Mouse (Mus musculus) cerebellum, postnatal 4 days (tissue): ENCODE results near the gene Tyk2.

Experiments
- DNase-seq, 2 experiments: peaks; one replicate each; pipeline ENCODE4 v3.0.0; 2022; ENCODE audit warnings: low spot score in 2 of 2, mixed read lengths in 1 of 2

Gene Tyk2

GRCm38 (mm10) chr9:21149654-21150419 lies 18.8 kb upstream of the Tyk2 start, which contains the start of gene Cdc37:
Gene Cdc37 (minus strand): TSS chr9:21149982.
- peak; percentile 84 to 94 for DNase-seq

- DNase-seq, result no peak
Observed at GRCm38 (mm10) chr9:21149077-21149653, 18.1 kb upstream of the Tyk2 start.

- DNase-seq, result no peak
Observed at GRCm38 (mm10) chr9:21148427-21148826, 17.4 kb upstream of the Tyk2 start.

- no peak for DNase-seq
Observed at GRCm38 (mm10) chr9:21146722-21147121, 15.7 kb upstream of the Tyk2 start.

DNA sequence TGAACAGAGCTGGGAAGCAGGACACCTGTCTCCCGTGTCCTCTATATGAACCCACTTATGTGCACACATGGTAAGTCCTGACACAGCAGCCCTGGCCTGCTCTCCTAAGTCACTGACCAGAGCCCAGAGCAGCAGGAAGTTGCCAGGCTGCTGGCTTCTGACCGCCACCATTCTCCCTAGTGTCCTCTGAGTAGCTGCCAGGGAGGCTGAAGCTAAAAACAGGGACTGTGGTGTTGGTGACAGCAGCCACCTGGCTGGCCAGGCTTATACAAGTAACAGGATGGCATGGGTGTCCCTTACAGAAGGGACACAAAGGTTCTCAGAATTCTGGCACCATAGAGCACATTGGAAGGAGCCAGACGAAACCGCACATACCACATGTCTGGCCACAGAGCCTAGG lies 14.4 kb upstream of the Tyk2 start:
- no peak for DNase-seq

DNA sequence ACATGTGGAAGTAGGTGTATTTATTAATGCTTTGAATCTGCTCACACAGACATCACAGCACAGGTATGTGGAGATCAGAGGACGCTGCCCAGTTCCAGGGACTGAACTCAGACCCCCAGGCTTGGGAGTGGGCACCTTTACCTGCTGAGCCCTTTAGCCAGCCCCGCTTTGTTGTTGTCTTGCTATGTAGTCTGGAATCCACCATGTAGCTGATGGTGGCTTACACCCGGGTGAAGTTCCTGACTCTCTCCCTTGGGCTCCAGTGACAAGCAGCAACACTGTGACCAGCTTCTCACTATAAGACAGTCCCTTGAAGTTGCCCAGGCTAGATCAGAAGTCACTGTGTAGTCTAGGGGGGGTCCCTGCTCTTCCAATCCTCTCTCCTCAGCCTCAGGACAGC lies 13.3 kb upstream of the Tyk2 start:
- no peak for DNase-seq

- DNase-seq, result no peak
Observed at GRCm38 (mm10) chr9:21141922-21142321, 10.9 kb upstream of the Tyk2 start.

- DNase-seq, result no peak
Observed at GRCm38 (mm10) chr9:21138386-21138785, 7.3 kb upstream of the Tyk2 start.

GRCm38 (mm10) chr9:21137229-21137628 lies 6.2 kb upstream of the Tyk2 start:
- peak in 1 of 2 experiments; percentile 51 for DNase-seq

DNA sequence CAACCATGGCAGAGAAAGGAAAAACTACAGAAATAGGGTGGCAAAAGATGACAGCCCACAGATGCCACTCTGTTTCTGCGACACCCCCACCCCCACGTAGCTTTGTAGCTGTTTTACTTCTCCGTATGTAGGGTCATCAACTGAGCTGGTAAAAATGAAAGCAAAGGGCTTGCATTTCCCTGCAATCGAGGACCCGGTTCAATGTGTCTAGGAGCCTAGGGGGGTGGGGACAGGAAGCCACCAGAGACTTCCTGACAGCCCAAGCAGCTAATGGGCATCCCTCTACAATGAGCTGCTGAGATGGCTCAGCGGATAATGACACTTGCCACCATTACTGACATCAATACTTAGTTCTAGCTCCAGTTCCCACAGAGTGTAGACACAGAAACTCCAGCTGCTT lies 5.4 kb upstream of the Tyk2 start:
- no peak for DNase-seq

DNA sequence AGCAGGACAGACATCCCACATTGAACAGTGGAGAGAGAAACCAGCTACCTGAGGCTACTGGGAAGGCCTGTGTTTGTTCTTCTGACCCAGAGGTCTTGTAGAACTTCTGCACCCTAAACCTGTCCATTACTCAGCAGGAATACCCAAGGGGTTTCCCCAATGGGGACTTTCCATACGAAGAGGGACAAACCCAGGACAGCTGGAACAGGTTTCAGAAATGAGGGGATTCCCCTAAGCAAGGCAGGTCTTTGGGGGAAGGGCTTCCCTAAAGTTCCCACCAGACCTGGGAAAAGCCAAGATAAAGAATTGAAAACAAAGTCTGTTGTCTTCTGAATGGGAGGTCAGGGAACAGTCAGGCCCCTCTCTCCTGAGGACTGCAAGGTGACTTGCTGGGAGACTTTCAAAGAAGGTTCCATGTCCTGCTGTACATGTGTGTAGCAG lies 4.9 kb upstream of the Tyk2 start:
- no peak for DNase-seq

DNA sequence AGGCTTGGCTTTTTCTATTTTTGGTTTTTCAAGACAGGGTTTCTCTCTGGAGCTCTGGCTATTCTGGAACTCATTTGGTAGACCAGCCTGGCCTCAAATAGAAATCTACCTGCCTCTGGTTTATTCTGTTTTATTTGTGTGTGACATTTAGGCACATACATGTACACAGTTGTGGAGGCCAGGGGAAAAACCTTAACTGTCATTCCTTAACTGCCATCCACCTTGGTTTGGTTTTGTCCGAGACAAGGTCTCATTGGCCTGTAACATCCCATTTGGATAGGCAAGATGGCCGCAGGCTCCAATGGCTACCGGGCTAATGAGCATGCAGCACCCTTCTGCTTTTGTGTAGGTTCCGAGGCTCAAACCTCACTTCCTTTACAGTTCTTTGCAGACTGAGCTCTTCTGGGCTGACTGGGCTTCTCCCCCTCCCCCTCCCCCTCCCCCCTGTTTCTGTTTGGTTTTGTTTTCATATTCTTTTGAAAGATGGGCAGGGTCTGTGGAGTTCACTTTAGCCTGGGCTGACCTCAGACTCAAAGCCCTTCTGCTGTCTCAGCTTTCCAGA lies 4.4 kb upstream of the Tyk2 start:
- DNase-seq, result no peak

DNA sequence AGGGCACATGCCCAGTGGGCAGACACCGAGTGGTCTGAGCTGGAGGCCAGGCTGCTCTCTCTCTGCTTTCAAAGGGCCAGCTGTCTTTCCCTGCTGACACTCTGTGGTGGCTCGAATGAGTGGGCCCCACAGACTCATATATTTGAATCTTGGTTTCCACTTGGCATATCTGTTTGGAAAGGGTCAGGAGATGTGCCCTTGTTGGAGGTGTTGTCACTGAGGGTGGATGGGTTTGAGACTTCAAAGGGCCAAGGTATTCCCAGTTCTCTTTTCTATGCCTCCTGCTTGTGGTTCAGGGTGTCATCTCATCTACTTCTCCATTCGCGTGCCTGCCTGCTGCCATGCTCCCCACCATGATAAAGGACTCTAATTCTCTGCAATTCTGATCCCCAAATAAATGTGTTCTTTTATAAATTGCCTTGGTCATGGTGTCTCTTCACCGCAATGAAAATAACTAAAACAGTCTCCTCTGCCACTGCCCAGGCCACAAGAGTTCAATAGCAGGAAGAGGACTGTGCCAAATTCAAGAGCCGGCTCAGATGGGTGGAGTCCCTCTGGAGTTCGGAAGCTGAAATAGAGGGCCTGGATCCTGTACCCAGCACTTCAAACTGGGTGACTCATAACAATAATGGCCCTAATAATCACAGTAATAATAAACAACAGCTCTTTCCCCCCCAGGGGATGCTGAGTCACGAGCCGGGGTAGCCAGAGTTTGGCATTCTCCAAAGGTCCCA lies 3.7 kb upstream of the Tyk2 start:
- DNase-seq, result no peak

DNA sequence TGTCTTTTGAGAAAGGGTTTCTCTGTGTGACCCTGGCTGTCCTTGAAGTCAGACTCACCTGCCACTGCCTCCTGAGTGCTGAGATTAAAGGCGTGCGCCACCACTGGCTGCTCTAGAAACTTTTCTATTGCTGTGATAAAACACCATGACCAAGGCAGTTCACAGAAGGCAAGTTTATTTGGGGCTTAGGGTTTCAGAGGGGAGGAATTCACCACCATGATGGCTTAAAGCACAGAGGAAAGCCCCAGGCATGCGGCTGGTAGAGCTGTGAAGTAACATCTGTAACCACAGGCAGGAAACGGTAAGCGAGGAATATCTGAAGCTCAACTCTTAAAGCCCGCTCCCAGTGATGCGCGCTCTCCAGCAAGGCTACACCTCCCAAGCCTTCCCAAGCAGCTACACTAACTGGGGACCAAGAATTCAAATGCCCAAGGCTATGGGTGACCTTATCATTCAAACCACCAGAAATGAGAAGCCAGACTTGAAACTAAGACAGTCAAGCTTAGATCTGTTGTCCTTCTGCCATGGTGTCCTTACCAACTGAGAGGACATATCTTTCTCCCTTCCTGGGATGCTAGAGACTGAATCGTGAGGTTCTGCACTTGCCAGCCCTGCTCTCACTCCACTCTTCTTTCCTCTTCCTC lies 2.1 kb upstream of the Tyk2 start:
- DNase-seq, result no peak

- DNase-seq, result no peak
Observed at GRCm38 (mm10) chr9:21132102-21132775, 1.2 kb upstream of the Tyk2 start.

DNA sequence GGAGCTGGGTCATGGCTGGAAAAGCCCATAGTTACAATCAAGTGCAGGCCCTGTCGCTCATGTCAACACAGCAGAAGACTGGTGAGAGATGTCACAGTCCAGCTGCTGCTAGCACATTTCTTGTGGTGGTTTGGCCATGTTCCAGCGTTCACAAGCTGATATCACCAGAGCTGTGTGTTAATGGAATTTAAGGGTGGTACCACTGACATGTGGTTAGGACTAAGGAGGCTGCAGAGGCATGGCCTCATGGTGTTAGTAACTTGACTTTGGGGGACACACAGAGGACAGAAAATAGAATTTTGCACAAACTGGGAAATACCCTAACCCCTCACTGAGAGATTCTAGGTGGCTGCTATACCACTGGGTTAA lies 4.8 kb downstream of the Tyk2 start:
- no peak for DNase-seq

GRCm38 (mm10) chr9:21125502-21126258 lies 5.4 kb downstream of the Tyk2 start:
- no peak for DNase-seq

DNA sequence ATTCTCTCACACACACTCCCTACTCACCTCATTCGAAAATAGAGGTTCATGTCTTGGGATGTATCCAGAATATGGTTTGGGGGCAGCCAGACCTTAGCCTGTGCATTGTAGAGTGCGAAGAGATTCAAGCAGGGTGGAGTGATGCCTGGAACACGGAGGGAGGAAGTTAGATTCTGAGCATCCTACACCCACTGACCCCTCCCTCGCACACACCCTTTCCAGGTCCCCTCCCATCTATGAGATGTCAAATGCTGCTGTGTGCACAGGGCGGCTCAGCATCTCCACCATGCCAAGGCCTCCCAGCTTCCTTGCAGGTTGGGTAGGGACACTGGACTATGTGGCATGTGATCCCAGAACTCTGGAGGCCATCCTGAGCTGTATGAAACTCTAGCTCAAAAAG lies 6.2 kb downstream of the Tyk2 start:
- DNase-seq, result no peak

DNA sequence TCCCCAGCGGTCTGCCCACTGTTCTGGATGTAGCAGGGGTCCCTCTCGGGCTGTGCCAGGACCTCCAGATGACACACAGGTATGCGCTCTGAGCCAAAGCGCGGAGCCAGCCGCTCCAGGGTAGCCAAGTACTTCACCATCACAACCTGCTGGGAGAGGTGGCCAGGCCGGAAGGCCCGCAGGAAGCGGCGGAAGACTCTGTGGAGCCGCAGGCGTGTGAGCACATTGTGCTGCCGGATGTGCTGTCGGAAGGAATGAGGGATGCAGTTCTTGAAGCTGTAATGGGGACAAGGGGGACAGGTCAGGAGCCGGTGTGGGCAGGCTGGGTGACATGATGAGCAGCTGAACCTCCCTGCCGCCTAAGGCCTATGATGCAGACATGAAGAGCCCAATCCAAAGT lies 9.6 kb downstream of the Tyk2 start:
- no peak for DNase-seq

- DNase-seq, result no peak
Observed at GRCm38 (mm10) chr9:21117073-21117472, 14.0 kb downstream of the Tyk2 start.

DNA sequence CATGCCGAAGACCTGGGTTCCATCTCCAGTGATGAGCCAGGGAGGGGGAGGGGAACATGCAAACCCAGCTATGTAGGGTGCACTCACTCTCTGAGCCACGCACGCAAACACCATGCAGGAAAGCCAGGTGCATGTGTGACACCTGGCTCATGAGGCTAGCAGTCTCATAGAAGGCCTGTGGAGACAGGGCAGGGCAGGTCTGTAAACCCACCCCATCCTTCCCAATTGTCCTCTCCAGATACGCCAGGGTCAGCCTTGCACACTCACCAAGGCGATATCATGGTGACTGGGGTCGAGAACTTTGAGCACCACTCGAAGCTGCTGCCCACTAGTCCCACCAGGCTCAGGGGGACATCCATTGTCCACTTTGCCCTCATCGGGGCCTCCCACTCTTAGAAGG lies 15.9 kb downstream of the Tyk2 start:
- DNase-seq, result no peak
